Mouse (Mus musculus): ENCODE data around the gene Ccna1. TPM values are rescaled to one million over a fixed set of nuclear protein-coding genes. Genes with fewer than 3 reads are reported as not detected.

Gene Ccna1
- polyA plus RNA-seq, 1 experiment from 2014 or later = 4.0 TPM

DNA sequence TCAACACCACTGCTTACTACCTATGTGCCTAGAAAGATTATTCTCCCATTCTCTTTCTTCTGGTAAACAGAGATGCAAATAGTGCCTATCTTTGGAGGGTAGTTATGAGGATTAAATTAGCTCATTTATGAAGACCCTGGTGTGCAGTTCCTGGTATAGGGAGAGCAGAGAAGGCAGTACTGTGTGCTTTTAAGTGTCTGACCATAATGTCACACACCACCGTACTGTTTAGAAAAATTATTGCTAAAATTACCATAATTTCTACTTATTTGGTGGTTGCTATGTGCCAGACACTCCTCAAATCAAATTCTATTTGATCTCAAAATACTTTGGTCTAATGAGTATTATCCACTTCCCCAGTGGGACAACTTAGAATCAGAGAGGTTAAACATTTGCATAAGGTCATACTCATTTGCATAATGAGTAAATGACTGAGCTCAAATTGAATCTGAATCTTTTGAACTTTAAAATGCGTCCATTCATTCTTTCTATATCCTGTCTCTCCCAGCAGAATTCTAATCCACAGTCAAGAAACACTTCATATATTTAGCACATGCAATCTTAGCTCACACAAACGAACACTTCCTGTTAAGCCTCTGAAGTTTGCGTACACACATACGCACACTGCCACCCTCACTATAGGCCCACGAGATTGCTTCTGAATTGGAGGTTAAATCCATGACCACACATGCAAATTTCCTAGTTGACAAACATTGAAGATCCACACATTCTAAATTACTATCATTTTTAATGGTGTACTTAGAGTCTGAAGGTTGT lies 46.1 kb downstream of the Ccna1 start:
- ATAC-seq (ENCODE audit: low FRiP score) = no peak
- no peak overlapping the region for H3K4me3 ChIP-seq
- peaks cover 3% of the 10 kb centered on the region; the same call in 1 of the 2 replicates for H3K27me3 ChIP-seq
- WGBS = 58% methylated on average over 6 of the region's 6 CpGs
- H3K36me3 ChIP-seq = no peaks in the 10 kb centered on the region
- no peaks in the 10 kb centered on the region for H3K9me3 ChIP-seq (replicated peaks)
- H3K27ac ChIP-seq = no peak overlapping the region
- no peak overlapping the region for H3K4me2 ChIP-seq (replicated peaks)
- peaks cover 3% of the 10 kb centered on the region; the same call in 1 of the 2 replicates for H3K4me1 ChIP-seq
- no peak overlapping the region for H3K9ac ChIP-seq

DNA sequence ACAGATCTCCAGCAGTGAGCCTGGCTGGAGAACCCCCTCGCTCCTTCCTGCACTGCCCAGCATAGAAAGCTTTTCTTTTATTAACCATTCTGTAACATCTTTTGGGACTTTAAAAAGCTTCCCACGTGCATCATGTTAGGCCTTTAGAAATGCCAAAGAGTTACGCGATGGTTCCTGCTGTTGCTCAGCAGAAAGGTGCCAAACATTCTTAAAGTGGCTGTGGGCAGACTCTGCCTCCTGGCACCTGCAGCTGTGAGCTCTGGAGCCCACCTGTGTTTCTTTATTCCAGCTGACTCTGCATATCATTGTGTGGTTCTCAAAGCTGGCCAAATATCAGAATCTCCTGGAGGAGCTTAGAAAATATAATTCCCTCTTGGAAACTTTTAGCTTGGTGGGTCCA lies 51.3 kb downstream of the Ccna1 start:
- Histone ChIP-seq H3K27ac (no peak overlapping the region), H3K27me3 (no peaks in the 10 kb centered on the region), H3K4me3 (no peak overlapping the region), H3K4me1 (peaks cover 1% of the 10 kb centered on the region; the same call in 1 of the 2 replicates), H3K36me3 (no peaks in the 10 kb centered on the region), H3K9me3 (replicated peaks) (no peaks in the 10 kb centered on the region), H3K9ac (no peak overlapping the region), H3K4me2 (replicated peaks) (no peak overlapping the region)
- 58% methylated on average over 4 of the region's 4 CpGs for WGBS
- ATAC-seq (ENCODE audit: low FRiP score) = no peak

DNA sequence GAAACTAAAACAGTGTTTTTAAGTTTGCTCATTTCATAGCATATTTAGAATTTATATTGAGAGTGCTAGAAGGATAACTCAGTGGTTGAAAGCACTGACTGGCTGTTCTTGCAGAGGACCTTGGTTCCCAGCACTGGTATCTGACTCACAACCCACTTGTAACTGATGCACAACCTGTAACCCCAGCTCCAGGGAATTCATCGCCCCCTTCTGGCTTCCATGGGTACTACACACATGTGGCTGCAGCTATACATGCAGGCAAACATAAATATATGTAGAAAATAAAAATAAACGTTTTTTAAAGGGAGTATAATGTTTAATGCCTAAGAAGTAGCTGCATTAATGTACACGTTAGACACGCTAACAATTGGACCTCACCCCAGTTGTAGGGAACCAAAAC lies 53.6 kb downstream of the Ccna1 start:
- H3K27ac ChIP-seq = no peak overlapping the region
- H3K9me3 ChIP-seq (replicated peaks) = no peaks in the 10 kb centered on the region
- no peak overlapping the region for H3K4me2 ChIP-seq (replicated peaks)
- H3K4me3 ChIP-seq = no peak overlapping the region
- no peaks in the 10 kb centered on the region for H3K36me3 ChIP-seq
- H3K9ac ChIP-seq = no peak overlapping the region
- 68% methylated on average over 4 of the region's 4 CpGs for WGBS
- ATAC-seq (ENCODE audit: low FRiP score) = no peak
- no peaks in the 10 kb centered on the region for H3K27me3 ChIP-seq
- no peaks in the 10 kb centered on the region for H3K4me1 ChIP-seq

Other genes starting within 250 kb of the Ccna1 start
- 67.9 and 69.0 TPM in 2 replicates for gene Rfxap, start 247.7 kb downstream of the Ccna1 start, polyA plus RNA-seq (2016; fragmentation: Nextera tagmentation; extraction: Ambion mirVana)
- 0.67 and 0.73 TPM in 2 replicates for gene Sertm1, start 139.6 kb downstream of the Ccna1 start, polyA plus RNA-seq (2016; fragmentation: Nextera tagmentation; extraction: Ambion mirVana)
- 47.1 and 52.4 TPM in 2 replicates for gene Spg20, start 56.6 kb upstream of the Ccna1 start, polyA plus RNA-seq (2016; fragmentation: Nextera tagmentation; extraction: Ambion mirVana)
- gene Ccdc169, start 81.8 kb upstream of the Ccna1 start, polyA plus RNA-seq (2016; fragmentation: Nextera tagmentation; extraction: Ambion mirVana) = 0.06 and 0.08 TPM in 2 replicates
- not detected in 2 replicates for gene Sohlh2, start 126.5 kb upstream of the Ccna1 start, polyA plus RNA-seq (2016; fragmentation: Nextera tagmentation; extraction: Ambion mirVana)
- 164 and 171 TPM in 2 replicates for gene Dclk1, start 186.9 kb upstream of the Ccna1 start, polyA plus RNA-seq (2016; fragmentation: Nextera tagmentation; extraction: Ambion mirVana)

All from hindbrain, embryonic 12.5 days (tissue).